Mouse (Mus musculus) brain, embryonic 14.5 days (tissue): ENCODE data around the gene Ogfrl1.
A peak's percentile ranks its signal among the peaks of the same experiment; 100 is the strongest.

Source experiments
- CTCF ChIP-seq: fragments of 200-500 bp; IDR thresholded peaks from 2 replicates; pipeline ENCODE4 v1.5.1; 2012; ENCODE audit warnings: inconsistent platforms, mild to moderate bottlenecking, moderate library complexity, borderline replicate concordance; ENCODE audit not compliant: insufficient read depth, insufficient read length; ENCODE audit errors: extremely low read depth
- POLR2A ChIP-seq: fragments of 200-500 bp; IDR thresholded peaks from 2 replicates; pipeline ENCODE4 v1.6.1; 2012; ENCODE audit warnings: mild to moderate bottlenecking, inconsistent platforms, borderline replicate concordance; ENCODE audit not compliant: poor library complexity, insufficient read depth, insufficient read length, severe bottlenecking; ENCODE audit errors: extremely low read depth

GRCm38 (mm10) chr1:23382806-23383653, 14.5 kb downstream of the Ogfrl1 start:
- TF ChIP-seq POLR2A (peak; percentile 5; the same call in 1 of the 2 replicates), CTCF (no peak)
